ENCODE assay signal across 16 mouse cellular contexts in genomic region chr1:61313196-61313595, GRCm38 (mm10).
"Had no signal": no experiment of that assay in that cellular context is flagged by ENCODE, and none has a peak within 500 bp of the region (broad histone marks: within the 10 kb centered on the region; RNA-seq: fewer than 3 reads in every experiment).

No protein-coding gene starts in this region.

- DNase-seq: heart, postnatal 10 days; heart, postnatal 14 days; heart, postnatal 36 days; heart, postnatal 4 days; kidney, adult 11 months; kidney, adult 18-20 months; kidney, adult 2 months; kidney, adult 8-10 months; kidney, adult 9 months; kidney, postnatal 10 days; kidney, postnatal 14 days; kidney, postnatal 25 days; kidney, postnatal 36 days; kidney, postnatal 4 days; layer of hippocampus, adult 9-11 months; layer of hippocampus, postnatal 36 days had no signal
